Mouse (Mus musculus) hindbrain, embryonic 15.5 days (tissue): ENCODE measurements around the gene Syn3. TPM values are rescaled to one million over a fixed set of nuclear protein-coding genes. Genes with fewer than 3 reads are reported as not detected.
A peak's percentile ranks its signal among the peaks of the same experiment; 100 is the strongest.

ENCODE experiments used
- ATAC-seq: fragments of 200-750 bp; cut with Nextera tagmentation; 2 replicates; pipeline ENCODE4 v1.8.0; 2017; ENCODE audit warnings: low read depth, moderate number of reproducible peaks, moderate TSS enrichment; ENCODE audit not compliant: low FRiP score
- H3K27ac ChIP-seq: fragments of 300-500 bp; sonication (generic); replicated peaks from 2 replicates; pipeline ENCODE4 v1.5.1; 2015; ENCODE audit warnings: mild to moderate bottlenecking, inconsistent platforms
- H3K27me3 ChIP-seq: fragments of 300-500 bp; sonication (generic); 2 replicates; pipeline ENCODE4 v1.6.1; 2015; ENCODE audit warnings: control low read depth, inconsistent platforms
- H3K36me3 ChIP-seq: fragments of 300-500 bp; sonication (generic); 2 replicates; pipeline ENCODE4 v1.6.1; 2015; ENCODE audit warnings: control low read depth, inconsistent platforms
- H3K4me1 ChIP-seq: fragments of 300-500 bp; sonication (generic); replicated peaks from 2 replicates; pipeline ENCODE4 v1.6.1; 2015; ENCODE audit warnings: control low read depth, inconsistent platforms
- H3K4me2 ChIP-seq: fragments of 300-500 bp; sonication (generic); 2 replicates; pipeline ENCODE4 v1.6.1; 2015; ENCODE audit warnings: moderate library complexity, mild to moderate bottlenecking, inconsistent platforms
- H3K4me3 ChIP-seq: fragments of 300-500 bp; sonication (generic); 2 replicates; pipeline ENCODE4 v1.5.1; 2015; ENCODE audit warnings: mild to moderate bottlenecking, inconsistent platforms
- H3K9ac ChIP-seq: fragments of 300-500 bp; sonication (generic); 2 replicates; pipeline ENCODE4 v1.6.1; 2015; ENCODE audit warnings: inconsistent platforms
- H3K9me3 ChIP-seq: fragments of 300-500 bp; sonication (generic); 2 replicates; pipeline ENCODE4 v1.6.1; 2016; ENCODE audit warnings: control low read depth, inconsistent platforms
- whole genome bisulfite sequencing: fragments of 180-500 bp; shearing (Covaris S2); methylation state at CpG from one replicate; pipeline ENCODE4 v1.1.7; 2015; 5-methylcytosine and 5-hydroxymethylcytosine counted together
- polyA plus RNA-seq: library from polyadenylated mRNA; unstranded; fragments of >200 nt; fragmentation: Nextera tagmentation; extraction: Ambion mirVana; gene quantifications from 2 replicates; pipeline ENCODE4 v1.2.1, GENCODE M21; 2015

Syn3 gene
- polyA plus RNA-seq, 1 experiment from 2014 or later, result 30.1 TPM

DNA sequence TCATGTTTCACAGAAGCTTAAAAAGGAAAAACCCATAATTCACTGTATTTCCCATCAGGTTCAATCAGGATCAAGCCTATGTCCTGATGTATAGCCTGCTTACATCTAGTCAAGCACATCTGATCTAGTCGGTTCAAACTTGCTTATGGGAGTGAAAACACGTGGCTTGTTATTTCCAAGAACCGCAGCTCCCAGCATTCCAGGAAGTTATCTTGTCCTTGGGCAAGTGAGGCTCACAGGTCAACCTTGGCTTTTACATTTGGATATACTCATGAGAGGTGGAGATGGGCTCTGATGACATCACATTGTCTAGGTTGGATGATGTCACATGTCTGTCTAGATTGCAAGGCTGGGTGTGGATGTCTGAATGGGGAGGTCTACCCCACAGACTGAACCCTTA, 185.7 kb downstream of the Syn3 start:
- H3K9me3 ChIP-seq, result no peaks in the 10 kb centered on the region
- H3K4me2 ChIP-seq, result no peak overlapping the region
- peaks cover 15% of the 10 kb centered on the region; the same call in 1 of the 2 replicates for H3K4me1 ChIP-seq
- H3K36me3 ChIP-seq, result no peaks in the 10 kb centered on the region
- ATAC-seq, result no peak
- no peak overlapping the region for H3K27ac ChIP-seq
- WGBS, result 91% methylated on average over 3 of the region's 3 CpGs
- no peak overlapping the region for H3K4me3 ChIP-seq
- H3K9ac ChIP-seq, result no peak overlapping the region
- no peaks in the 10 kb centered on the region for H3K27me3 ChIP-seq

DNA sequence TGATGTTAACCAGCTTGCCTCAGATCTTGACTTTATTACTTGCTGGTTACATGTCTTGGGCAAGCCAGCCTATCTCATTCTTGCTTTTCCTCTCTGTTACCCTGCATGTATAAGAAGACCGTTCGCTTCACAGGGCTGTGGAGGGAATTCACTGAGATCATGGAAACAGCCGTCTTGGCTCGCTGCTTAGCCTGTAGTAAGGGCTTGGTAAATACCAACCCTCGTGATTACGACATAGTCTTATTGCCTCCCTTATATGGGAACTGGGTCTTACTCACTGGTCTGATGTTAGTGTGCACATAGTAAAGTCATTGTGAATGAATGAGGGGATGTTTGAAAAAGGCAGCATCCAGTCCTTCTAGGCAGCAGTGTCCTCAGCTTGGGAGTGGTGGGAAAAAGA, 188.2 kb downstream of the Syn3 start:
- no peak for ATAC-seq
- Histone ChIP-seq H3K9me3 (no peaks in the 10 kb centered on the region), H3K9ac (no peak overlapping the region), H3K36me3 (no peaks in the 10 kb centered on the region), H3K4me3 (no peak overlapping the region), H3K27me3 (no peaks in the 10 kb centered on the region), H3K4me2 (no peak overlapping the region), H3K4me1 (peaks cover 5% of the 10 kb centered on the region; the same call in 1 of the 2 replicates), H3K27ac (no peak overlapping the region)
- 87% methylated on average over 6 of the region's 6 CpGs for WGBS

DNA sequence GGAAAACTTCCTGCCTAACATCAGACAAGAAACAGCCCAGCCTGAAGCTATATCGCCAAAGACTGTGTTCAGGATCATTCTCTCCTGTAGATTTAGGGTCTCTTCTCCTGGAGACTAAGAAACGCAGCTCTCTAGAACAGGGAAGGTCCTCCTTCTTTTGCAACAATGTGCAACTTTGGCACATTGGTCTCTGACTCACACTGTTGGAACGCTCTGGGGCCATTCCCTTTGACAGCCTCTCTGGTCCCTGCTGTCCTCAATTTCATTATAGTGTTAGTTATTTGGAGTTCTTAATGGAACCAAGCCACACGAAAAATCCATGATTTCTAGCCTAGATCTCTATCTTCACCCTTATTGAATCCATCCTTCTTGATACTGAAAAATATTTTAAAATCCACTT, 191.5 kb downstream of the Syn3 start:
- Histone ChIP-seq H3K9ac (no peak overlapping the region), H3K9me3 (no peaks in the 10 kb centered on the region), H3K27me3 (peaks cover under 1% of the 10 kb centered on the region; the same call in 1 of the 2 replicates), H3K27ac (no peak overlapping the region), H3K4me3 (no peak overlapping the region), H3K4me2 (no peak overlapping the region), H3K4me1 (peaks cover 25% of the 10 kb centered on the region), H3K36me3 (no peaks in the 10 kb centered on the region)
- no peak for ATAC-seq
- 86% methylated on average over 4 of the region's 4 CpGs for WGBS

DNA sequence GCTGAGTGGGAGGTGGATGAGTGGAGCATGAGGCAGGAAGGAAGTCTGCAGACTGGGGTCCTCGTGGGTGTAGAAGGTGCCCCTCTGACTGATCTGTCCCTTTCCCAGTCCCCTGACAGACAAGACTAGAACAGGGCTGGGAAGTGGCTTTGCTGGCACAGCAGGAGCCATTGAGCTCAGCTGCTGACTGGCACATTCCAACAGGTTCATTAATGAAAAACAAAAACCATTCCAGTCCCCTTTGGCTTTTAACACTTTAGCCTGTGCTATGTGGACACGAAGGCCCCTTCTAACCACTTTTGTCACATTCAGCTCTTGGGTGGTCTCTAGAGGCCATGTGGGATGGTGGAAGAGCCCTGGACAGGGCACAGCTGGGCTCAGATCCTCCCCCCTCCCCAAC, 194.1 kb downstream of the Syn3 start:
- WGBS, result 0% methylated on average over 2 of the region's 2 CpGs
- Histone ChIP-seq H3K36me3 (no peaks in the 10 kb centered on the region), H3K4me2 (peak overlapping the region; percentile 13; the same call in 1 of the 2 replicates), H3K9ac (no peak overlapping the region), H3K27ac (no peak overlapping the region), H3K27me3 (peaks cover 5% of the 10 kb centered on the region), H3K4me1 (peaks cover 45% of the 10 kb centered on the region), H3K4me3 (no peak overlapping the region), H3K9me3 (no peaks in the 10 kb centered on the region)
- no peak for ATAC-seq

DNA sequence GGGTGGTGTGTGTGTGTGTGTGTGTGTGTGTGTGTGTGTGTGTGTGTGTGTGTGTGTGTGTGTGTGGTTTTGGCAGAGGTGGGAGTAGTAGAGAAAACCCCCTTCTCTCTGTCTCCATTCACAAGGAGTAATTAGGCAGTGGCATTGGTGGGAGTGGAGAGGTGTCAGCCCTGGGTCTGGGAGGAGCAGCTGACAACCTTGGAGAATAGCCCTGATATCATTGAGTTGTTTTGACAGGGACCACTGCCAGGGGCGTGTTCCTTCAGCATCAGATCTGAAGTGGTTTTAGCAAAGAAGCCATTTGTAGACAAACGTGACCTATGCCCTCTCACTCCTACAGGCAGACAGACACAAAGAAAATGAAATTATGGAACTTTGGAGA, 195.2 kb downstream of the Syn3 start:
- H3K4me1 ChIP-seq, result peaks cover 45% of the 10 kb centered on the region
- no peak overlapping the region for H3K9ac ChIP-seq
- WGBS, result 59% methylated on average over 2 of the region's 2 CpGs
- peaks cover 5% of the 10 kb centered on the region for H3K27me3 ChIP-seq
- peak overlapping the region; percentile 54 for H3K27ac ChIP-seq
- H3K9me3 ChIP-seq, result no peaks in the 10 kb centered on the region
- no peaks in the 10 kb centered on the region for H3K36me3 ChIP-seq
- ATAC-seq, result no peak
- H3K4me3 ChIP-seq, result peak overlapping the region; percentile 45; the same call in 1 of the 2 replicates
- H3K4me2 ChIP-seq, result peak overlapping the region; percentile 79

DNA sequence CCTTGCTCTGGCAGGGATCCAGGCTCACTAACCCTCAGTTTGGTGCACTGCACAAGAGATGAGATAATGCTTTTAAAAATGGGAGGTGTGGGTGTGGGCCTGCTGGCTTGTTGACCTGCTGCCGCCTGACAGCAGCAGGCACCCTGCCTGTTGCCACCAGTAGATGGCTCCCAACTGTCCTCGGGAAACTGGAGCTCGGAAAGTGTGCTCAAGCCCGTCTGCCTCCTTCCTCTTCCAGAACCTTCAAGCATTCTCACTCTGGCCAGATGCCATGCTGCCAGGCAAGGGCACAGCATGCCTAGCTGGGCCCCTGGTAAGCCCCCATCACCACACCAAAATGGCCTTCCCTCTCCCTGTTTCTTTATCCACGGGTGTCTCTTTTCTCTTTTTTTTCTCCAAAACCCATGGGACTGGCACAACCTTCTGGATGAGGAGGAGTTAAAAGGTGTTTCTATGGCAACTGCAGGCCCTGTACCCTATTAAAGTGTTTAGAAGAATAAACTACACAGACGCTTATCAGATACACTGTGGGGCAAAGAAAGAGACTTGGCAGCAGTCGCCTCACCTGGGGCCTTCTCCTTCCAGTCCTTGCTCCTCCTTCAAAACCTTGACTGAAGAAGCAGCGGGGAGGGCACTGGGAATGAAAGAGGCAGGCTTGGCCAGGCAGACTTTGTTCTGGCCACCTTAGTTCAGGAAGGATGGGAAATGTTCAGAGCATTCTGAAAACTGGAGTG, 195.8 kb downstream of the Syn3 start:
- peak overlapping the region; percentile 79 for H3K4me2 ChIP-seq
- 0 out of 2 replicates have a peak, but pooled peaks have one; percentile 21 for ATAC-seq
- H3K36me3 ChIP-seq, result no peaks in the 10 kb centered on the region
- H3K27ac ChIP-seq, result peak overlapping the region; percentile 54
- H3K27me3 ChIP-seq, result peaks cover 5% of the 10 kb centered on the region
- peak overlapping the region; percentile 45 for H3K4me3 ChIP-seq
- peaks cover 45% of the 10 kb centered on the region for H3K4me1 ChIP-seq
- no peak overlapping the region for H3K9ac ChIP-seq
- H3K9me3 ChIP-seq, result no peaks in the 10 kb centered on the region
- WGBS, result 14% methylated on average over 8 of the region's 8 CpGs

DNA sequence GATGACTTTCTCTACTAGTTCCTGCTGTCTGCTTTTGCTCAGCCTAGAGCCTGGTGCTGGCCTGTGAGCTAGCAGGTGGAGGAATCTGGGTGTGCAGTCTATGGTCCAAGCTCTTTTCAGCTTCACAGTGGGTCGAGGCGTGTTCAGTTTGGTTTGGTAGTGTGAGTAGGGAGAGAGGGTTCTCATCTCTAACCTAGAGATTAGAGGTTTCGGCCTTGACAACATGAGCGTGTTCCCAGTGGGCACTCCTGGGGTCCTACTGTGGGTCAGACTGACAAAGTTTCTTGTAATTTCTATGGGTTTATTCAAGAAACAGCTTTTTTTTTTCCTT, 196.4 kb downstream of the Syn3 start:
- Histone ChIP-seq H3K4me2 (peak overlapping the region; percentile 79), H3K9me3 (no peaks in the 10 kb centered on the region), H3K36me3 (no peaks in the 10 kb centered on the region), H3K9ac (peak overlapping the region; percentile 59; the same call in 1 of the 2 replicates), H3K4me1 (peaks cover 45% of the 10 kb centered on the region), H3K27ac (peak overlapping the region; percentile 54; the same call in 1 of the 2 replicates), H3K27me3 (peaks cover 5% of the 10 kb centered on the region), H3K4me3 (peak overlapping the region; percentile 45)
- 61% methylated on average over 4 of the region's 4 CpGs for WGBS
- no peak for ATAC-seq

DNA sequence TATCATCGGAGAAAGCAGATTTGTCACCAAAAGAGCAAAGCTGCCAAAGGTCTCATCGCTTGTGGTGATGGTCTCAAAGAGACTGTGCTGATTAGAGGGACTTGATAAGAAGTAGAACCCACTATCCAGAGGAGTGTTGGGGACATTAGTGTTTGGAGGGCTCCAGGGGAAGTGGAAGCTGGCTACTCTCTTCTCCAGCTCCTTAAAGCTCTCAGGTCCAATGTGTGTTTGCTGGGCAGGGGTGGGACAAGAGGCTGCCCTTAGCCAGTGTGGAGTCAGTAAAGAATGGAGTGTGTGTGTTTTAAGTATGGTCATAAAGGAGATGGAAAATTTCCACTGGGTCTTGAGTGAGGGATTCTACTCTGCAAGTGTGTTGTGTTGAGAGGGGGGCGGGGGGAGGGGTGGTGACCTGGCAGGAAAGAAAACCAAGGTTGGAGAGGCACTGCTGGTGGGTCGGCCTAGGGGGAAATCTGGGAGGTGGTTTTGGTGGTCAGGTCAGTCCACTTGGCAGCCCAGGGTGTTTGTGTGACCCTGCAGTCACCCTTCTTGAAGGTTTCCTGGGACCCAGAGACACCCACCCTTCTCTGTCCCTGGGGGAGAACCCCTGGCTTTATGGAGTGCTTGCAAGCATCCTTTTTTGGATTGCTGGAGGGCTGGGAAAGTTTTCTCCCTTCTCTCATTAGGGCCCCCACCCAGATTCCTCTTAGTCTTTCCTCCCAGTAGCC, 196.9 kb downstream of the Syn3 start:
- H3K27ac ChIP-seq, result peak overlapping the region; percentile 54
- WGBS, result 25% methylated on average over 4 of the region's 4 CpGs
- peak overlapping the region; percentile 79 for H3K4me2 ChIP-seq
- peak overlapping the region; percentile 59; the same call in 1 of the 2 replicates for H3K9ac ChIP-seq
- no peaks in the 10 kb centered on the region for H3K9me3 ChIP-seq
- peak overlapping the region; percentile 45 for H3K4me3 ChIP-seq
- H3K36me3 ChIP-seq, result no peaks in the 10 kb centered on the region
- H3K27me3 ChIP-seq, result peaks cover 5% of the 10 kb centered on the region
- no peak for ATAC-seq
- peaks cover 45% of the 10 kb centered on the region for H3K4me1 ChIP-seq

DNA sequence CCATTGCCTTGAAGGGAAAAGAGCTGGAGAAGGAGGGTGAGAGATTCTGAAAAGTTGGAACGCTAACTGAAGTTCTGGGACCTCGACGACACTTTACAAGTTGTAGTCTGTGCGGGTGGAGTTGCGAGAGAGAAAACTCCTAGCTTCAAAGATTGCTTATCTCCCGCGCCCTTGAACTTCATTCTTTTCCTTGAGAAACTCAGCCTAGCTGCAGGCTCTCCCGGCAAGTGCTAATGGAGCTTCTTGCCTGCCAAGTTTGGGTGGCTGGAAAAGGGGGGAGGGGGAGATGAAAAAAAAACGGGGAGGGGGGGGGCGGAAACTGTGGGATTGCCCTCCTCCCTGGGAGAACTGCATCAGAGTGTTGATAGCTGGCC, 197.6 kb downstream of the Syn3 start:
- H3K4me2 ChIP-seq, result peak overlapping the region; percentile 79
- H3K4me1 ChIP-seq, result peaks cover 45% of the 10 kb centered on the region
- ATAC-seq, result no peak
- H3K27ac ChIP-seq, result peak overlapping the region; percentile 54
- 1% methylated on average over 10 of the region's 10 CpGs for WGBS
- peak overlapping the region; percentile 59 for H3K9ac ChIP-seq
- H3K27me3 ChIP-seq, result peaks cover 5% of the 10 kb centered on the region
- H3K9me3 ChIP-seq, result no peaks in the 10 kb centered on the region
- no peaks in the 10 kb centered on the region for H3K36me3 ChIP-seq
- peak overlapping the region; percentile 45 for H3K4me3 ChIP-seq

DNA sequence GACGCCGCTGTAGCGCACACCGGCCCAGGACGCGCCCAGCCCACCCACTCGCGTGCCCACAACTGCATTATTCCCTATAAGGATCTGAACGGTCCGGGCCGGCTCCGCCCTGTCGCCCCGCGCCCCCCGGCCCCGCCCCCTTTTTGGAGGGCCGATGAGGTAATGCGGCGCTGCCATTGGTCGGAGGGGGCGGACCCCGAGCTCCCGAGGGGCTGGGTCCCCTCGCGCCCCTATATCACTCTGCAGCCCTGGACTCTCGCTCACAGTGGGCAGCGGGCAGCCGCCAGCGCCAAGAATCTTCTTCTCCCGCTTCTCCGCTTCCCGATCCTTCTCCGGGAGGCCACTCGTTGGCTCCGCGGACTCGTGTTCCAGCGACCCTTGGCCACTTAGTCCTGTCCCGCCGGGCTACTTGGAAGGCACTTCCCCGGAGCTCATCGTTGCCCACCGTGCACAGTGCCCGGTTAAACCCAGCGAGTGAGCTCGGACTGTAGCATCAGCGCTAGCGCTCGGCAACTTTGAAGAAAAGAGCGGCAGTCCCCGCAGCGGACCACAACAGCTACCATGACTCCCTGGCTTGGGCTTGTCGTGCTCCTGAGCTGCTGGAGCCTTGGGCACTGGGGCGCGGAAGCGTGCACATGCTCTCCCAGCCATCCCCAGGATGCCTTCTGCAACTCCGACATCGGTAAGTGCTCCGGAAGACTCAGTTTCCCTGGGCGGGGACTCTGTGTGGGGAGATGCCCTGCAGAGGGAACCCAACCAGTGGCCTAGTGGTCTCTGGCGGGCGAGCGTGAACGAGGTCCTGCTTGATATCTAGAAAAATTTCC, 198.2 kb downstream of the Syn3 start, which contains the start of gene Timp3:
Gene Timp3, plus strand, starts transcription at position 80 of the 824 bp plus-strand sequence.
- Histone ChIP-seq H3K4me1 (peaks cover 51% of the 10 kb centered on the region), H3K4me3 (peak within 1 kb of the TSS; percentile 45), H3K27ac (peak within 1 kb of the TSS; percentile 54), H3K9me3 (no peaks in the 10 kb centered on the region), H3K36me3 (no peaks in the 10 kb centered on the region), H3K4me2 (peak within 1 kb of the TSS; percentile 79), H3K9ac (peak within 1 kb of the TSS; percentile 59), H3K27me3 (peaks cover 5% of the 10 kb centered on the region)
- ATAC-seq, result peak; percentile 75
- under 1% methylated on average over 52 of the region's 65 CpGs for WGBS

DNA sequence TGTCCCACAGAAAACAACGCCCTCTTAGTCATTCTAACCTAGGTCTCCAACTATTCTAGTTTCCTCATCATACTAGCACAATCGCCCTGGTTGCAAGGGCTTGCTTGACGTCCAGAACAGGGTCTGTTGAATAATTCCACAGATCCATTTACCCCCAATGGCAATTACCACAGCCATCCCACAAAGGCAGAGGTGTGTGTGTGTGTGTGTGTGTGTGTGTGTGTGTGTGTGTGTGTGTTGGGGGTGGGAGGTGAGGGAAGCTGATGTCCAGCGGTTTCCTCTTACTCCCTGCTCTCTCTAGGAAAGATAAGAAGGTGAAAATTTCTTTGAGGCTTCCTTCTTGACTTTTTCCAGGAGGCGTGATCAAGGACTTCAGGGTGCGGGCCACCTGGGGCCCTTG, 198.9 kb downstream of the Syn3 start:
- H3K4me1 ChIP-seq, result peaks cover 53% of the 10 kb centered on the region
- peaks cover 5% of the 10 kb centered on the region for H3K27me3 ChIP-seq
- WGBS, result 37% methylated on average over 6 of the region's 6 CpGs
- no peak for ATAC-seq
- peak overlapping the region; percentile 59 for H3K9ac ChIP-seq
- H3K9me3 ChIP-seq, result no peaks in the 10 kb centered on the region
- peak overlapping the region; percentile 79 for H3K4me2 ChIP-seq
- no peak overlapping the region for H3K27ac ChIP-seq
- peak overlapping the region; percentile 45 for H3K4me3 ChIP-seq
- H3K36me3 ChIP-seq, result no peaks in the 10 kb centered on the region
